Mouse (Mus musculus) hindbrain, embryonic 11.5 days (tissue): ENCODE data around the gene Fbxo31. TPM values are rescaled to one million over a fixed set of nuclear protein-coding genes. Genes with fewer than 3 reads are reported as not detected.

ENCODE experiments used
- ATAC-seq: fragments of 200-750 bp; cut with Nextera tagmentation; 2 replicates; pipeline ENCODE4 v1.8.0; 2017; ENCODE audit warnings: mild to moderate bottlenecking, moderate TSS enrichment, moderate library complexity; ENCODE audit not compliant: low FRiP score
- DNase-seq: peaks from one replicate; pipeline ENCODE4 v3.0.0-alpha.2; 2015; ENCODE audit warnings: low spot score
- H3K27ac ChIP-seq: fragments of 300-500 bp; sonication (generic); 2 replicates; pipeline ENCODE4 v1.5.1; 2014; ENCODE audit warnings: mild to moderate bottlenecking, low read depth, low read length
- H3K27me3 ChIP-seq: fragments of 300-500 bp; sonication (generic); 2 replicates; pipeline ENCODE4 v1.6.1; 2014; ENCODE audit warnings: mild to moderate bottlenecking, low read length, moderate library complexity, mixed read lengths; ENCODE audit not compliant: control insufficient read depth, insufficient read depth
- H3K36me3 ChIP-seq: fragments of 300-500 bp; sonication (generic); 2 replicates; pipeline ENCODE4 v1.6.1; 2014; ENCODE audit warnings: mild to moderate bottlenecking, low read length, moderate library complexity, mixed read lengths; ENCODE audit not compliant: control insufficient read depth, insufficient read depth
- H3K4me1 ChIP-seq: fragments of 300-500 bp; sonication (generic); replicated peaks from 2 replicates; pipeline ENCODE4 v1.6.1; 2014; ENCODE audit warnings: low read length, mixed read lengths; ENCODE audit not compliant: control insufficient read depth, insufficient read depth
- H3K4me2 ChIP-seq: fragments of 300-500 bp; sonication (generic); replicated peaks from 2 replicates; pipeline ENCODE4 v1.6.1; 2014; ENCODE audit warnings: mild to moderate bottlenecking, low read depth, low read length
- H3K4me3 ChIP-seq: fragments of 300-500 bp; sonication (generic); 2 replicates; pipeline ENCODE4 v1.5.1; 2014; ENCODE audit warnings: low read depth, low read length
- H3K9ac ChIP-seq: fragments of 300-500 bp; sonication (generic); 2 replicates; pipeline ENCODE4 v1.6.1; 2014; ENCODE audit warnings: low read depth, low read length
- H3K9me3 ChIP-seq: fragments of 300-500 bp; sonication (generic); 2 replicates; pipeline ENCODE4 v1.6.1; 2016; ENCODE audit warnings: low read length; ENCODE audit not compliant: control insufficient read depth
- WGBS: fragments of 180-500 bp; shearing (Covaris S2); extraction: QIAGEN DNeasy Blood & Tissue Kit; methylation state at CpG from one replicate; pipeline ENCODE4 v1.1.7; 2014; 5-methylcytosine and 5-hydroxymethylcytosine counted together
- polyA plus RNA-seq: library from polyadenylated mRNA; unstranded; fragments of >200 nt; fragmentation: Nextera tagmentation; extraction: Ambion mirVana; gene quantifications from 2 replicates; pipeline ENCODE4 v1.2.1, GENCODE M21; 2014

Gene Fbxo31
- polyA plus RNA-seq, 1 experiment from 2014 or later = 13.2 TPM

DNA sequence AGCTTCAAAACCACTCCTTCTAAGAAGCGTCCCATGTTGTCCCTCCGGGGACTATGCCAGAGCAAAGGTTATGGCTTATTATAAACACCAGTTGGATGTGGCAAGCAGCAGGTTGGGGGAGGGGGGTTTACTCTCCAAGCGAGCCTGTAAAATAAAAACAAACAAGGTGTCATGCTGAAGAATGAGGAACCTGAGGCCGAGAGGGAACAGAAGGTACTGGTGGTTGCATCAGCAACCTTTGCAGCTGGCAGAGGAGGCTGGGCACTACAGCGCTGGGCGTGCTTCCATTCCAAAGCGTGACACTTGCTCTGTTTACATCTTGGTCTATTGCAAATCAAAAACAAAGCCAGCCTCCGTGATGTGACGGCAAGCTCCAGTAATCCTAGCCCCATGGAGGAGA lies 1.9 kb upstream of the Fbxo31 start:
- DNase-seq (no peak), ATAC-seq (no peak)
- no peak overlapping the region for H3K4me2 ChIP-seq
- no peak overlapping the region for H3K9ac ChIP-seq
- H3K36me3 ChIP-seq = no peaks in the 10 kb centered on the region
- H3K27me3 ChIP-seq = no peaks in the 10 kb centered on the region
- H3K4me3 ChIP-seq = no peak overlapping the region
- 44% methylated on average over 9 of the region's 9 CpGs for WGBS
- no peak overlapping the region for H3K27ac ChIP-seq
- H3K4me1 ChIP-seq = peaks cover 5% of the 10 kb centered on the region; the same call in 1 of the 2 replicates
- H3K9me3 ChIP-seq = no peaks in the 10 kb centered on the region

DNA sequence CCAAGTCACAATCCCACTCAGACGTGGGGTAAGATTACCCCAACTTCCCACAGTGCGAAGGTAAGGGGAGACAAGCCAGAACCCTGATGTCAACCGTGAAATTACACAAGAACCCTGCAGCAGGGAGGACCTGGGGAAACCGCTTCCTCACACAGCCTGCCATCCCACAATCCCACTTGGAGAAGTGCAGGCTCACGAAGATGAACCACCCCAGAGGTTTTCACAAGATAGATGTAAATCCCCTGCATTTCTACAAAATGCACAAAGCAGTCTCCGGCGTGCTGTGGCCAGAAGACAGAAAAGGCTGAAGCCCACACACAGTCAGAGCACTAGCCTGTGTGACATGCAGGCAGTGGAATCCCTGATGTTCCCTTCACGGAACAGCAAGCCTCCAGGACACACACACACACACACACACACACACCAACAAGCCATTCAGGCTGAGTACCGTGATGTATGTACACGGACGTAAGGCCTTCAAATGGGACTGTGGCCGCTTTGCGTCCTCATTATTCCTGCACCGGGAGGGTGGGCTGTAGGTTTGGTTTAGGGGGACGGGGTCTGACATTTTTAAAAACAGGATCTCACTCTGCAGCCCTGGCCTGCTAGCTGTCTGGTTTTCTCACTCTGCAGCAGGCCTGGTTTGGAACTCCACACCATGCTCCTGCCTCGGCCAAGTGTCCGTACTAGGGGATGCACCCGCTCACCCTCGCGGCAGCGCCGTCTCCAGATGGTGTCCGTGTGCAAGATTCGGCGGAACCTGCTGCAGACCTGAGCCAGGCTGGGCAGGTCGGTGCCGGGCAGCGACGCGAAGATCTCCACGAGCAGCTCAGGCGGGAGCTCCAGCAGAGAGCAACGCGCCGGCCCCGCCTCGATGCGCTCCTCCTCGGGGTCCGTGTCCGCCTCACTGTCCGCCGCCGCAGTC lies 593 bp downstream of the Fbxo31 start:
- Histone ChIP-seq H3K36me3 (no peaks in the 10 kb centered on the region), H3K4me2 (peak overlapping the region; percentile 79), H3K4me1 (peaks cover 5% of the 10 kb centered on the region; the same call in 1 of the 2 replicates), H3K9ac (peak overlapping the region; percentile 89), H3K9me3 (no peaks in the 10 kb centered on the region), H3K4me3 (peak overlapping the region; percentile 87), H3K27ac (peak overlapping the region; percentile 63), H3K27me3 (no peaks in the 10 kb centered on the region)
- ATAC-seq = peak; percentile 67
- WGBS = 2% methylated on average over 43 of the region's 44 CpGs
- DNase-seq = peak; percentile 57

DNA sequence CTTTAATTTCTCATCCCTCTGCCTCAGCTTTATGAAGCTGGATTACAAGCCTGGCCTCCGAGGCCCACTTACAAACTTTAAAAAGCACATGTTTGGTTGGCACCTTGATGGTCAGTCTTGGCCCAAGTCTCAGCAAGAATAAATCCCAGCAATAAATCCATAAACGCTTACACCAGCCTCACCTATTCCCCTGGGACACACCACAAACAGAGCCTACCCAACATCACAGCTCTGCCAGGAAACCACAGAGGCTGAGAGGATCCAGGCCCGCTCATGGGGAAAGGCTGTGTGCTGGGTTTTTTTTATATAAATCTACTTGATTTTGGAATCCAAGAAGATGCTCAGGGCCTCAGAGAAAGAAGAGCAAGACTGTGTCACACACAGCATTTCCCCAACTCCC lies 2.9 kb downstream of the Fbxo31 start:
- Histone ChIP-seq H3K4me1 (peaks cover 5% of the 10 kb centered on the region; the same call in 1 of the 2 replicates), H3K4me2 (no peak overlapping the region), H3K4me3 (no peak overlapping the region), H3K27ac (no peak overlapping the region), H3K9me3 (no peaks in the 10 kb centered on the region), H3K9ac (no peak overlapping the region), H3K27me3 (no peaks in the 10 kb centered on the region), H3K36me3 (no peaks in the 10 kb centered on the region)
- no peak for DNase-seq
- WGBS = 84% methylated on average over 3 of the region's 3 CpGs
- ATAC-seq = no peak

DNA sequence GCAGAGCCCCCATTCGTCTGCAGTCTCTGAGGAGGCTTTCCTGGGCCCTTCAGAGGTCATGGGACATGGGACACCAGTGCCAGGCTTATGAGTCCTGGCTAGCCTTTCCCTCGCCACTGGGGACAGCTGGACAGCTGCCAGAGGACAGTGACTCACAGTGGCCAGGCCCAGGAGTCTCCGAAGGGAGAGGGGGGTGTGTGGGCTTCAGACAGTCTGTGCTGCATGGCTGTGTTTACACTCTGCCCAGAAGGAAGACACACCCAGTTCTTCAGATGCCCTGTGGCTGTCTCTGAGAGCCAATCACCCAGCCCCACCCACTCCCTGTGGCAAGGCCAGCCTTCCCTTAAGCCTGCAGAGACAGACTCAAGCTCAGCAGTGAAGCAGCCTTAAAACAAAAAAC lies 5.3 kb downstream of the Fbxo31 start:
- Histone ChIP-seq H3K4me1 (peaks cover 5% of the 10 kb centered on the region; the same call in 1 of the 2 replicates), H3K4me3 (no peak overlapping the region), H3K9me3 (no peaks in the 10 kb centered on the region), H3K9ac (no peak overlapping the region), H3K4me2 (no peak overlapping the region), H3K27ac (no peak overlapping the region), H3K36me3 (no peaks in the 10 kb centered on the region), H3K27me3 (no peaks in the 10 kb centered on the region)
- 53% methylated on average over 3 of the region's 3 CpGs for WGBS
- ATAC-seq (no peak), DNase-seq (no peak)

DNA sequence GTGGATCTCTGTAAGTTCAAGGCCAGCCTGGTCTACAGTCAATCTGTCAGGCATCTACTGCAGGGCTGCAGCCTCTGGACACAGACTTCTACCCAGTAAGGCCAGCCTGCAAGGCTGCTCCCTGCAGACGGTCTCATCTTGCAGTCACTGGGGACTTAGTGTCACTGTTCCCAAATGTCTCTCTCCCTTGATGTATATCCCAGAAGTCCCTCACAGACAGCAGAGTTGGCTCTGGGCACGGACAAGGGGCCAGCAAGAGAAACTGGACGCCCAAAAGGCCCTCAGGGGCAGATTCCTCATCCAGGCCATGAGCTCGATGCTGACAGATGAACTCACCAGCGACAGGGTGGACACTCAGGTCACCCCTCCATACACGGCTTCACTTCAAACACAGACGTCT lies 6.5 kb downstream of the Fbxo31 start:
- 71% methylated on average over 7 of the region's 7 CpGs for WGBS

DNA sequence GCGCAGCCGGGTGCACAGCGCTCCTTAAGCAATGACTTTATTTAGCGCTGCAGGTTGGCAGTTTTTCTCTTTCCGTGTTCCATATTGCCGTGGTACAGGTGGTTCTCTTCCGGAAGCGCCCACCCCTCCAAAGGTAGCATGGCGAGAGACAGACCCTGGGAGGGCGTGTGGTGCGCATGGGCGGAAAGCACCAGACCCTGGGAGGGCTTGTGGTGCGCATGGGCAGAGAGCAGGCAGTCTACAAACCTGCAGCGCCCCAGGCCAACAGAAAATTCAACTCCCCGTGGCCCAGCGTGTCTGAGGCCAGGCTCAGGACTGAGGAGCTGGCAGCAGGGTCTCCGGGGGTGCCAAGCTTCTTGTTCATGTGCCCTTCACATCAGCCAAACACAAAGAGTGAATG lies 7.8 kb downstream of the Fbxo31 start:
- no peaks in the 10 kb centered on the region for H3K9me3 ChIP-seq
- WGBS = 78% methylated on average over 17 of the region's 17 CpGs
- no peak overlapping the region for H3K4me3 ChIP-seq
- H3K27me3 ChIP-seq = no peaks in the 10 kb centered on the region
- no peak overlapping the region for H3K27ac ChIP-seq
- DNase-seq (no peak), ATAC-seq (no peak)
- no peaks in the 10 kb centered on the region for H3K36me3 ChIP-seq
- no peaks in the 10 kb centered on the region; the same call in 1 of the 2 replicates for H3K4me1 ChIP-seq
- no peak overlapping the region for H3K4me2 ChIP-seq
- no peak overlapping the region for H3K9ac ChIP-seq

More for the DNA sequence above, 6.5 kb downstream of the Fbxo31 start:
- Histone ChIP-seq H3K36me3 (no peaks in the 10 kb centered on the region), H3K27me3 (no peaks in the 10 kb centered on the region), H3K4me3 (no peak overlapping the region), H3K4me1 (peaks cover 3% of the 10 kb centered on the region; the same call in 1 of the 2 replicates), H3K9me3 (no peaks in the 10 kb centered on the region), H3K9ac (no peak overlapping the region), H3K4me2 (no peak overlapping the region), H3K27ac (no peak overlapping the region)
- ATAC-seq (no peak), DNase-seq (no peak)

DNA sequence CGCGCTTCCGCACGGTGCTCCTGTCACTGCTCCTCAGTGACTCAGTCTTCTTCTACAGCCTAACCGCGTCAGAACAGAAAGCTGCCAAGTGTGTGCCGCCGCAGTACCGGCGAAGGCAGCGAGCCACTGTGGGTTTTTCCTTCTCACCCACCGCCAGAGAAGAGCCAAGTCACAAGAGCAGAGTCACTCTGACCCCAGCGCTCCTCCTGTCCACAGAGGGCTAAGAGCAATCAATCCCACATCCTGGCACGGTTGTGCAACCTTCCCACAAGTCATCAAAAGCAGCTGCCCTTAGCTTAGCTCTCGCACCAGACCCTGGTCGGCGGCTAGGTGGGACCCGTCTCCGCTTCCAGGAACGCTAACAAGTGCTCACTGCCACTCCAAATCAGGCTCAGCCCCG lies 8.3 kb downstream of the Fbxo31 start:
- WGBS = 86% methylated on average over 21 of the region's 21 CpGs
- Histone ChIP-seq H3K4me2 (no peak overlapping the region), H3K36me3 (no peaks in the 10 kb centered on the region), H3K27me3 (no peaks in the 10 kb centered on the region), H3K9me3 (no peaks in the 10 kb centered on the region), H3K4me1 (no peaks in the 10 kb centered on the region; the same call in 1 of the 2 replicates), H3K27ac (no peak overlapping the region), H3K9ac (no peak overlapping the region), H3K4me3 (no peak overlapping the region)
- no peak for DNase-seq
- ATAC-seq = no peak

DNA sequence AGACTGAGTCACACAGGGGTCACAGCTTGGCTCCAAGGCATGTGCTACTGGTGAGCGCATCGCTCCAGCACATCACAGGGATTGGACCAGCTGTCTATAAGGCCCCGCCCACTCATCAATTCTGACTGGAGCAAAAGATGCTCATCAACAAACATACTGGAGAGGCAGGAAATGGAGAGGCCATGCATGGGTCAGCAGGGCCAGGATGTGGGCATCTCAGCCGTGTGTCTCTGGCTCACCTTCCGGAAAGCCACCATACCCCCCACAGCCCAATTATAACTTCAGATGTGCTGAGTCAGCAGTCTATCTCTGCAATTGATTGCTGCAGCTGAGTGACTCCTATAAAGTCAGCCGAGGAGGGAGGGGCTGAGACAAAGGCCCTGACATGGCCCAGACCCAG lies 10.3 kb downstream of the Fbxo31 start:
- Histone ChIP-seq H3K27me3 (no peaks in the 10 kb centered on the region), H3K4me3 (no peak overlapping the region), H3K9me3 (no peaks in the 10 kb centered on the region), H3K27ac (no peak overlapping the region), H3K4me1 (no peaks in the 10 kb centered on the region; the same call in 1 of the 2 replicates), H3K9ac (no peak overlapping the region), H3K4me2 (no peak overlapping the region), H3K36me3 (no peaks in the 10 kb centered on the region)
- DNase-seq (peak; percentile 27), ATAC-seq (0 out of 2 replicates have a peak, but pooled peaks have one; percentile 26)
- 71% methylated on average over 6 of the region's 6 CpGs for WGBS

DNA sequence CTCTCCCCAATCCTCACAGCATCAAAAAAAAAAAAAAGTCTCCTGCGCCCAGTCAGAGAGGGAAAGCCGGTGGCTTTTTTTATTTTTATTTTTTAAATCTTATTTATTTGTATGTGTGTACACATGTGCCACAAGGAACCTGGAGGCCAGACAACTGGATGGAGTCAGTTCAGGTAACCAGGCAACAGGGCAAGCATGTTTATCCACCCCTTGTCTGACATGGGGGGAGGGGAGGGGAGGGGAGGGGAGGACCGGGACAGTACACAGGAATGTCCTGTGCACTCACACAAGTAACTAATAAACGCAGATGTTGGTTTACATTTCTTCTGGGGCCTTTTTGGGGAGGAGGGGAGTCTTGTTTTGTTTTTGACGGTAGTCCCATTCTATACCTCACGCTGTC lies 14.9 kb downstream of the Fbxo31 start:
- Histone ChIP-seq H3K4me2 (no peak overlapping the region), H3K9ac (no peak overlapping the region), H3K4me3 (no peak overlapping the region), H3K27me3 (no peaks in the 10 kb centered on the region), H3K36me3 (no peaks in the 10 kb centered on the region), H3K9me3 (no peaks in the 10 kb centered on the region), H3K4me1 (no peaks in the 10 kb centered on the region; the same call in 1 of the 2 replicates), H3K27ac (no peak overlapping the region)
- DNase-seq (no peak), ATAC-seq (no peak)
- 68% methylated on average over 6 of the region's 6 CpGs for WGBS
